Mouse (Mus musculus): ENCODE measurements at regions not wholly inside any gene's neighbourhood (a gene's known extent, or its start where the extent isn't known, plus 50 kb on each side); places are given as distances from the start of the nearest gene placed in this dataset.

GRCm38 (mm10) chr8:49712371-49712770 is 868.6 kb upstream of the Tenm3 start:
- no peak for TF ChIP-seq POLR2A (IDR thresholded peaks at IDR 0.05; ENCODE audit: extremely low read depth, insufficient read depth, low read length)
- TF ChIP-seq CTCF (IDR thresholded peaks at IDR 0.05; ENCODE audit: extremely low read depth, insufficient read depth, low read length), result no peak

Data from cortical plate, adult 2 months (tissue).